Comparison of ENCODE assay signal across 10 mouse cellular contexts in the genomic region with DNA sequence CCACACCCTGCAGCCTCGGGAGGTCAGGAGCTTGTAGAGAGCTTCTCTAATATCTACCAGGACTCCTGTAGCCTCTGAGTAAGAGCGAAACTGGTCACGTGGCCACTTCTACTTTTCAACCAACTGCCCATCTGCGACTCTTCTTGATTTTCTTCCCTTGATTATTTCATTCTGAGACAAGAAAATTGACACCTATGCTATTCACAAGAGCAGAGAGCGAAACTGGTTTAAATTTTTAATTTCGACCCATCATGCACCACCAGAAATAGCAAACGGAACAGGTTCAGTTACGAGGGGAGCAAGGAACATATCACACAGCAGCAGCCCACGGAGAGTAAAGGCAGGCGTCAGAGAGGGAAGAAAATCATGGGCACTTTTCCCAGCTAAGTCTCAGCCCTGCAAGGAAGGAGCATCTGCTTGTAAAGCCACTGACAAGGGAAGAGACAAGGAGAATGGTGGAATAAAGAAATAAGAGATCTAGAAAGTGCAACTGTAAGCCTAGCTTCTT. TPM values are rescaled to one million over a fixed set of nuclear protein-coding genes. Genes with fewer than 3 reads are reported as not detected.
DNase-seq lines count a peak whose midpoint lies in the region; ATAC-seq and TF ChIP-seq lines count a peak whose summit lies in the region.
"Had no signal": no experiment of that assay in that cellular context is flagged by ENCODE, and none has a peak within 500 bp of the region (broad histone marks: within the 10 kb centered on the region; RNA-seq: fewer than 3 reads in every experiment).

No protein-coding gene starts in this region.

- H3K4me3 ChIP-seq in heart, embryonic 12.5 days, result no peak overlapping the region
- H3K4me3 ChIP-seq in layer of hippocampus, adult 2 months, result no peak overlapping the region

- no peak overlapping the region for H3K27ac ChIP-seq in heart, embryonic 12.5 days (ENCODE audit: poor library complexity, severe bottlenecking)
- peak overlapping the region; percentile 61 for H3K27ac ChIP-seq in layer of hippocampus, adult 2 months

- ATAC-seq in heart, embryonic 12.5 days (ENCODE audit: insufficient number of reproducible peaks, low FRiP score), result no peak
- ATAC-seq in CD4-positive, CD25-positive, alpha-beta regulatory T cell, adult 4 months, result no peak

- H3K36me3 ChIP-seq in heart, embryonic 12.5 days, result no peaks in the 10 kb centered on the region

- DNase-seq in heart, adult 9 months (ENCODE audit: low spot score in 2 of 2), result peak; percentile 15 to 20
- peak; percentile 41 for DNase-seq in right cerebral cortex, adult 18-20 months
- DNase-seq in right cerebral cortex, postnatal 4 days, result no peak
- DNase-seq in layer of hippocampus, adult 2 months (ENCODE audit: low spot score in 2 of 2), result peak; percentile 9 to 37
- DNase-seq in cerebellum, postnatal 10 days, result no peak
- no peak for DNase-seq in MN1 (ENCODE audit: low spot score)

- 77% methylated on average over 10 of the region's 10 CpGs for WGBS in heart, embryonic 12.5 days

- H3K9me3 ChIP-seq in heart, embryonic 12.5 days (replicated peaks), result no peaks in the 10 kb centered on the region

- TF ChIP-seq CTCF in layer of hippocampus, adult 2 months (conservative IDR thresholded peaks at IDR 0.05), result no peak

- H3K4me1 ChIP-seq in heart, embryonic 12.5 days (replicated peaks), result no peaks in the 10 kb centered on the region

- H3K4me2 ChIP-seq in heart, embryonic 12.5 days, result no peak overlapping the region

- H3K27me3 ChIP-seq in heart, embryonic 12.5 days (replicated peaks), result no peaks in the 10 kb centered on the region

- H3K9ac ChIP-seq in heart, embryonic 12.5 days, result no peak overlapping the region

RNA-seq across cellular contexts. Expression of gene Snrpb2, which starts 27.7 kb away (rescaled TPM):
- 49.9 and 53.3 TPM in 2 replicates for polyA plus RNA-seq in heart, embryonic 12.5 days (2016; fragmentation: Nextera tagmentation; extraction: Ambion mirVana)
- total RNA-seq in layer of hippocampus, adult 2 months (2021), result 10 to 100 TPM; 41.8 to 46.2 TPM
- 10 to 100 TPM; 61.5 to 95.5 TPM for polyA plus RNA-seq in CD4-positive, CD25-positive, alpha-beta regulatory T cell, adult 4 months (2017; shearing (Covaris generic))

RNA-seq across cellular contexts. Expression of gene Otor, which starts 43.1 kb away (rescaled TPM):
- polyA plus RNA-seq in heart, embryonic 12.5 days (2016; fragmentation: Nextera tagmentation; extraction: Ambion mirVana), result 0.27 and 0.55 TPM in 2 replicates
- total RNA-seq in layer of hippocampus, adult 2 months (2021), result not detected
- polyA plus RNA-seq in CD4-positive, CD25-positive, alpha-beta regulatory T cell, adult 4 months (2017; shearing (Covaris generic)), result not detected
- total RNA-seq: ES-E14 had no signal
- polyA plus RNA-seq: large intestine, adult 2 months had no signal

Comparison
In these comparisons a context has a peak if more than half of its experiments do, and no peak if none do; other contexts are left out.
1. DNase-seq: peak in heart, adult 9 months (2 of 2), right cerebral cortex, adult 18-20 months (single experiment) and layer of hippocampus, adult 2 months (2 of 2); none in right cerebral cortex, postnatal 4 days (single experiment), cerebellum, postnatal 10 days (0 of 2) and MN1 (single experiment).